Mouse (Mus musculus) forebrain, postnatal 0 days (tissue): ENCODE measurements at regions not wholly inside any gene's neighbourhood (a gene's known extent, or its start where the extent isn't known, plus 50 kb on each side); places are given as distances from the start of the nearest gene placed in this dataset.
A peak's percentile ranks its signal among the peaks of the same experiment; 100 is the strongest.

Experiments used
- ATAC-seq: fragments of 200-750 bp; cut with Nextera tagmentation; 2 replicates; pipeline ENCODE4 v1.8.0; 2017; ENCODE audit warnings: mild to moderate bottlenecking, moderate library complexity
- DNase-seq: peaks from one replicate; pipeline ENCODE4 v3.0.0-alpha.2; 2015
- H3K27ac ChIP-seq: fragments of 300-500 bp; sonication (generic); 2 replicates; pipeline ENCODE4 v1.5.1; 2014; ENCODE audit warnings: low read depth, mild to moderate bottlenecking, antibody characterized with exemption, low read length, moderate library complexity, mixed read lengths
- H3K27me3 ChIP-seq: fragments of 300-500 bp; sonication (generic); 2 replicates; pipeline ENCODE4 v1.6.1; 2014; ENCODE audit warnings: mild to moderate bottlenecking, low read length, mixed read lengths; ENCODE audit not compliant: insufficient read depth
- H3K36me3 ChIP-seq: fragments of 300-500 bp; sonication (generic); 2 replicates; pipeline ENCODE4 v1.6.1; 2014; ENCODE audit warnings: mild to moderate bottlenecking, moderate library complexity; ENCODE audit not compliant: insufficient read depth
- H3K4me1 ChIP-seq: fragments of 300-500 bp; sonication (generic); 2 replicates; pipeline ENCODE4 v1.6.1; 2014; ENCODE audit warnings: antibody characterized with exemption; ENCODE audit not compliant: insufficient read depth
- H3K4me2 ChIP-seq: fragments of 300-500 bp; sonication (generic); 2 replicates; pipeline ENCODE4 v1.6.1; 2014; ENCODE audit warnings: low read depth, mild to moderate bottlenecking, moderate library complexity
- H3K4me3 ChIP-seq: fragments of 300-500 bp; sonication (generic); 2 replicates; pipeline ENCODE4 v1.5.1; 2014; ENCODE audit warnings: low read depth, low read length, mixed read lengths
- H3K9ac ChIP-seq: fragments of 300-500 bp; sonication (generic); 2 replicates; pipeline ENCODE4 v1.6.1; 2014; ENCODE audit warnings: mild to moderate bottlenecking
- H3K9me3 ChIP-seq: fragments of 300-500 bp; sonication (generic); 2 replicates; pipeline ENCODE4 v1.6.1; 2016; ENCODE audit warnings: low read length
- CTCF ChIP-seq: sonication (generic); IDR thresholded peaks from 2 replicates; pipeline ENCODE4 v1.5.1; 2016; ENCODE audit warnings: antibody characterized with exemption, control low read depth, low read depth
- WGBS: fragments of 180-500 bp; shearing (Covaris S2); extraction: QIAGEN DNeasy Blood & Tissue Kit; methylation state at CpG from one replicate; pipeline ENCODE4 v1.1.7; 2014; 5-methylcytosine and 5-hydroxymethylcytosine counted together

- no peaks in the 10 kb centered on the region for H3K27me3 ChIP-seq
- DNase-seq (peak; percentile 79), ATAC-seq (peak; percentile 86)
- H3K4me2 ChIP-seq, result no peak overlapping the region
- 15% methylated on average over 13 of the region's 13 CpGs for WGBS
- H3K9me3 ChIP-seq, result no peaks in the 10 kb centered on the region
- H3K4me3 ChIP-seq, result no peak overlapping the region
- 0 out of 2 replicates have a peak overlapping the region, but pooled peaks have one; percentile 24 for H3K27ac ChIP-seq
- 0 out of 2 replicates have a peak, but pooled peaks cover 10% of the 10 kb centered on the region for H3K4me1 ChIP-seq
- H3K36me3 ChIP-seq, result peaks cover 11% of the 10 kb centered on the region
- no peak for TF ChIP-seq CTCF
- H3K9ac ChIP-seq, result no peak overlapping the region
These were observed 277.6 kb upstream of the Smim15 start for GRCm38 (mm10) chr13:107766397-107767261.

DNA sequence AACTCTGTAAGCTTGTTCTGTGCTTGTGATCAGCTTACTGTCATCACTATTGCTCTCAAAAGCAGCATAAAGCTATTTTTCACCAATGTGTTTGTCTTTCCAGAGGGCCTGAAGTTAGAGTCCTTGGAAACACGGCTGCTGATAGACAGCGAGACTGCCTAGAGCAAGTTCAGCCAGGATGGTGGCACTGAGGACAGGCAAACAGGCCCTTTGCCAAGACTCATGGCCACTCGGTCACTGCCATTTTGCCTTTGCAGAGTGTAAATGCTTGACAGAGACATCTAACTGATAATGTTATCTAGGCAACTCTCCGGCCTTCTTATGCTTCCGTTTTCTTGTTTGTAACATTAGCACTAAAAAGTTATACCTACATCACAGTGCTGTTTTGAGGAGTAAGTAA, 280.3 kb upstream of the Smim15 start:
- H3K27ac ChIP-seq, result no peak overlapping the region
- no peaks in the 10 kb centered on the region for H3K27me3 ChIP-seq
- 0 out of 2 replicates have a peak, but pooled peaks cover 10% of the 10 kb centered on the region for H3K4me1 ChIP-seq
- no peaks in the 10 kb centered on the region for H3K9me3 ChIP-seq
- no peak for ATAC-seq
- no peak for TF ChIP-seq CTCF
- H3K9ac ChIP-seq, result no peak overlapping the region
- H3K36me3 ChIP-seq, result peaks cover 3% of the 10 kb centered on the region; the same call in 1 of the 2 replicates
- DNase-seq, result no peak
- no peak overlapping the region for H3K4me2 ChIP-seq
- no peak overlapping the region for H3K4me3 ChIP-seq
- WGBS, result 88% methylated on average over 5 of the region's 5 CpGs

DNA sequence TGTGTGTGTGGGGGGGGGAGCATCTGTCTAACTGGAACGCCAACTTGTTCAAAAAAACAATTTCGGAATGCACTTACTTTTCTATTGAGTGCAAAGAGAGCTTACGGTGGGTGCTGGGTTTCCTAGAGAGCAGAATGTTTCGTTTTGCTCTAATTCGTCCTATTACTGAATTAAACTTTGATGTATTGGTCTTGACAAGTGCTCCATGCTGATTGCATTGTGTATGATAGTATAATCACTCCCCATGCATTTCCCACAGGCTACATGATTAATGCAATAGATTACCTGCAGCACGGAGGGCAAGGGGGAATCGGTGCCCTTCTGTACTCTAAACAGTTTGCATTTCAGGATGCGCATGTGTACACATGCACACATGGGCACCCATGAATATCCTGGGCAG, 283.7 kb upstream of the Smim15 start:
- TF ChIP-seq CTCF, result no peak
- 74% methylated on average over 8 of the region's 8 CpGs for WGBS
- Histone ChIP-seq H3K9ac (no peak overlapping the region), H3K27ac (no peak overlapping the region), H3K4me3 (no peak overlapping the region), H3K27me3 (no peaks in the 10 kb centered on the region), H3K36me3 (0 out of 2 replicates have a peak, but pooled peaks cover 3% of the 10 kb centered on the region), H3K9me3 (no peaks in the 10 kb centered on the region), H3K4me2 (no peak overlapping the region), H3K4me1 (no peaks in the 10 kb centered on the region)
- ATAC-seq, result no peak
- DNase-seq, result no peak

DNA sequence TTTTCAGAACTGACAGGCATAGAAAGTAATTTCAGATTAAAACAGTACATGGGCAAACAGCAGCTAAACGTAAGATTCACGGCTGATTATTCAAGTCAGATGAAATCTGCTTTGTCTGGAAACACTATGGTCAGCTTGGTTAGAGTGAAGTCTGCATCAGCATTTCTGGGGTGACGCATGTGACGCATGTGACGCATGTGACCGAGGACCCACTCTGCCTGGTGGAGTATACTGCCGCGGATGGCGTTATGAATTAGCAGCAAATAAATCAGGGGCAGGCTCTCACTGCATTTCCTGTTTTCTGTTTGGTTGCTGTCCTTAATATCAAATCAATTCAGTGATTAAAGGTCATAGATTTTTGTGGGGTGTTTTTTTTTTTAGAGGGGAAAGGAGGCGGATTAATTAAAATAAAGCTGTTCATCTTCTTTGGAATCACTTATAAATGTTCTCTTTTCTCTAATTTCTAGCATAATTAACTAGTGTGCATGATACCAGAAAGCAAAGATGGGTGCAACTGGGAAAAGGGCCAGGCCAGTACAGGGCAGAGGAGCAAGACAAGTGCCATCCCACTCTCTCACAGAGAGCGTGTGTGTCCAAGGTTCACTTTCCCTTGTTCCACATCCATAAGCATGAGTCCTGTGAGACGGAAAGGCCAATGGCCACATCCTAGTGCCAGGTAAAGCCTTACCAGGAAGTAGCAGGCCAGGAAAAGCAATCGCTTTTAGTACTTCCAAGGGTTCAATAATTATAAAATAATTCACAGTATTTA, 285.7 kb upstream of the Smim15 start:
- Histone ChIP-seq H3K27ac (no peak overlapping the region), H3K4me3 (no peak overlapping the region), H3K4me1 (no peaks in the 10 kb centered on the region), H3K27me3 (no peaks in the 10 kb centered on the region), H3K9me3 (no peaks in the 10 kb centered on the region), H3K9ac (no peak overlapping the region), H3K4me2 (no peak overlapping the region), H3K36me3 (peaks cover 3% of the 10 kb centered on the region; the same call in 1 of the 2 replicates)
- ATAC-seq (no peak), DNase-seq (no peak)
- no peak for TF ChIP-seq CTCF
- 84% methylated on average over 13 of the region's 13 CpGs for WGBS

GRCm38 (mm10) chr13:107752745-107753144, 291.5 kb upstream of the Smim15 start:
- no peaks in the 10 kb centered on the region for H3K9me3 ChIP-seq
- WGBS, result 71% methylated on average over 3 of the region's 3 CpGs
- TF ChIP-seq CTCF, result peak; percentile 13; the same call in 1 of the 2 replicates
- H3K9ac ChIP-seq, result no peak overlapping the region
- H3K4me1 ChIP-seq, result no peaks in the 10 kb centered on the region
- no peak overlapping the region for H3K4me2 ChIP-seq
- no peak for ATAC-seq
- H3K36me3 ChIP-seq, result peaks cover 3% of the 10 kb centered on the region; the same call in 1 of the 2 replicates
- DNase-seq, result no peak
- no peak overlapping the region for H3K4me3 ChIP-seq
- no peaks in the 10 kb centered on the region for H3K27me3 ChIP-seq
- H3K27ac ChIP-seq, result no peak overlapping the region

DNA sequence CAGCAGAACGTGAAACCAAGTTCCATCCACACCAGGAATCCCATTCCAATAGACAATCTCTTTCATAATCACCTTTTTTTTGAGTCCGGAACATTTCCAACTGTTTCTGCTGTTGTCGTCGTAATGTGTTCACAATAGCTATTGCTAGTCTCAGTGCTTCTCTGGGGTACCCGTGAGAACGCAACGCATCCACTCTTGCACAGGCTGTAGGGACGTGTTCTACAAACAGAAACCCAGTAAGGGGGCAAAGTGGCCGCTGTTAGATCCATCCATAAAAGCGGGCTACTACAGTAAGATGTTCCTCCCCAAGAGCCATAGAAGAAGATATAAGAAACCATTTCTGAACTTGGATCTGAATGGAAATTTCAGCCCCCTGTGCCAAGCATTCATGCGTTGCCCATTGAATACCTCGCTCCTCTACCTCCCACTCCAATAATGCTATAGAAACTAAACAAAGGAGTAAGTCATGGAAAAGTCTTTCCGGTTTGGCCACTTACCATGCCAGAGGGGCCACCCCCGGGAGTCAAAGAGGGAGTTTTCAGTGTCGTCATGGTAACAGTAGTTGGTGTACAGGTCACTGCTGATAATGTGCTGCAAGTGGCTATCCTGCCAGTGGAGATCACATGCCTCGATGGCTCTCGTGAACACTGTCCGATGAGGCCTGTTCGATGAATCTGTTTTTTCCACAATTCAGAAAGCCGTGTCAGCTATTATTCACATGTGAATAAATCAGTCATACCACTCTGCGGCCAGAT, 300.6 kb upstream of the Smim15 start:
- H3K9me3 ChIP-seq, result no peaks in the 10 kb centered on the region
- WGBS, result 42% methylated on average over 21 of the region's 21 CpGs
- ATAC-seq (no peak), DNase-seq (no peak)
- no peak for TF ChIP-seq CTCF
- no peak overlapping the region for H3K27ac ChIP-seq
- no peaks in the 10 kb centered on the region for H3K4me1 ChIP-seq
- no peaks in the 10 kb centered on the region for H3K27me3 ChIP-seq
- H3K9ac ChIP-seq, result no peak overlapping the region
- H3K4me2 ChIP-seq, result no peak overlapping the region
- H3K36me3 ChIP-seq, result 0 out of 2 replicates have a peak, but pooled peaks cover 24% of the 10 kb centered on the region
- H3K4me3 ChIP-seq, result no peak overlapping the region
